In genomic region chr4:132590642-132591041, GRCm38 (mm10) we compare ENCODE assay signal across 26 mouse cellular contexts. TPM values are rescaled to one million over a fixed set of nuclear protein-coding genes. Genes with fewer than 3 reads are reported as not detected.
DNase-seq lines count a peak whose midpoint lies in the region; ATAC-seq and TF ChIP-seq lines count a peak whose summit lies in the region.
"Had no signal": no experiment of that assay in that cellular context is flagged by ENCODE, and none has a peak within 500 bp of the region (broad histone marks: within the 10 kb centered on the region; RNA-seq: fewer than 3 reads in every experiment).

No protein-coding gene starts in this region.

- no peak for DNase-seq in liver
- peak; percentile 30 for DNase-seq in liver, postnatal 0 days
- no peak for DNase-seq in urinary bladder, postnatal 36 days (ENCODE audit: low spot score in 2 of 2)
- no peak for DNase-seq in left cerebral cortex, postnatal 36 days (ENCODE audit: low spot score in 2 of 2)
- DNase-seq: adrenal gland, adult 2 months; adrenal gland, postnatal 14 days; cerebellum, adult 18-20 months; cerebellum, adult 9-10 months; cerebellum, postnatal 14 days; gastrocnemius, postnatal 10 days; gastrocnemius, postnatal 36 days; heart, adult 11 months; heart, postnatal 10 days; heart, postnatal 36 days had no signal

- no peak for TF ChIP-seq EP300 in liver, postnatal 0 days (IDR thresholded peaks at IDR 0.05; ENCODE audit: low read depth)

- H3K27me3 ChIP-seq in liver, embryonic 16.5 days (ENCODE audit: control insufficient read depth, insufficient read depth, low read depth, low read length), result no peaks in the 10 kb centered on the region
- H3K27me3 ChIP-seq in liver, postnatal 0 days (ENCODE audit: insufficient read depth, low read length), result no peaks in the 10 kb centered on the region
- H3K27me3 ChIP-seq: forebrain, embryonic 13.5 days; heart, embryonic 12.5 days; heart, embryonic 15.5 days; hindbrain, embryonic 13.5 days had no signal

- no peaks in the 10 kb centered on the region for H3K9me3 ChIP-seq in liver, embryonic 16.5 days (replicated peaks; ENCODE audit: control insufficient read depth, low read length)
- no peaks in the 10 kb centered on the region for H3K9me3 ChIP-seq in liver, postnatal 0 days (ENCODE audit: low read length)
- H3K9me3 ChIP-seq: forebrain, embryonic 10.5 days; forebrain, embryonic 13.5 days; heart, embryonic 12.5 days; heart, embryonic 15.5 days; hindbrain, embryonic 10.5 days; hindbrain, embryonic 13.5 days had no signal

- intact Hi-C loops in left cerebral cortex, postnatal 36 days (cut with DNase I), result no loop called here

- no peak overlapping the region for H3K4me2 ChIP-seq in liver, embryonic 16.5 days (ENCODE audit: low read depth, low read length)
- H3K4me2 ChIP-seq in liver, postnatal 0 days (ENCODE audit: low read depth, low read length), result 0 out of 2 replicates have a peak overlapping the region, but pooled peaks have one; percentile 7
- H3K4me2 ChIP-seq: forebrain, embryonic 13.5 days; heart, embryonic 12.5 days; heart, embryonic 15.5 days; hindbrain, embryonic 13.5 days had no signal

- WGBS in liver, embryonic 16.5 days (ENCODE audit: insufficient replicate concordance), result 55% methylated on average over 10 of the region's 10 CpGs
- 50% methylated on average over 10 of the region's 10 CpGs for WGBS in liver, postnatal 0 days (ENCODE audit: insufficient replicate concordance)

- no peak for TF ChIP-seq CTCF in bone marrow macrophage, adult 2 months (IDR thresholded peaks at IDR 0.05; ENCODE audit: low read depth, low read length)
- no peak for TF ChIP-seq CTCF in liver, postnatal 0 days (IDR thresholded peaks at IDR 0.05; ENCODE audit: low read depth)

- H3K4me1 ChIP-seq in liver, embryonic 16.5 days (ENCODE audit: control insufficient read depth, low read depth, low read length), result peaks cover 3% of the 10 kb centered on the region; the same call in 1 of the 2 replicates
- H3K4me1 ChIP-seq in bone marrow macrophage, adult 2 months (ENCODE audit: control insufficient read depth, insufficient read depth, low read length), result peaks cover 70% of the 10 kb centered on the region
- peaks cover 33% of the 10 kb centered on the region for H3K4me1 ChIP-seq in liver, postnatal 0 days (ENCODE audit: insufficient read depth)
- H3K4me1 ChIP-seq: forebrain, embryonic 13.5 days; hindbrain, embryonic 13.5 days had no signal

- no peaks in the 10 kb centered on the region for H3K36me3 ChIP-seq in liver, embryonic 16.5 days (ENCODE audit: control insufficient read depth, insufficient read depth)
- H3K36me3 ChIP-seq in liver, postnatal 0 days (replicated peaks; ENCODE audit: insufficient read depth, low read length), result no peaks in the 10 kb centered on the region
- H3K36me3 ChIP-seq: forebrain, embryonic 10.5 days; heart, embryonic 12.5 days; heart, embryonic 15.5 days; hindbrain, embryonic 10.5 days; hindbrain, embryonic 13.5 days had no signal

- H3K9ac ChIP-seq in liver, embryonic 16.5 days (ENCODE audit: low read depth, low read length), result no peak overlapping the region
- no peak overlapping the region; the same call in 1 of the 2 replicates for H3K9ac ChIP-seq in liver, postnatal 0 days (replicated peaks)
- H3K9ac ChIP-seq: forebrain, embryonic 13.5 days; heart, embryonic 12.5 days; heart, embryonic 15.5 days; hindbrain, embryonic 13.5 days had no signal

- no peak for TF ChIP-seq POLR2A in bone marrow macrophage, adult 2 months (IDR thresholded peaks at IDR 0.05; ENCODE audit: borderline replicate concordance, low read depth, low read length)

- ATAC-seq in liver, embryonic 16.5 days (ENCODE audit: low read depth), result peak; percentile 62; the same call in 1 of the 2 replicates
- ATAC-seq in liver, postnatal 0 days, result peak; percentile 86
- ATAC-seq: CD4-positive, CD25-positive, alpha-beta regulatory T cell, adult 4 months; forebrain, embryonic 13.5 days; forebrain, embryonic 16.5 days; hindbrain, embryonic 16.5 days had no signal

- H3K27ac ChIP-seq in liver, embryonic 16.5 days (ENCODE audit: low read length), result no peak overlapping the region; the same call in 1 of the 2 replicates
- H3K27ac ChIP-seq in bone marrow macrophage, adult 2 months (ENCODE audit: insufficient read depth, low read depth, low read length), result peak overlapping the region; percentile 99
- peak overlapping the region; percentile 79 for H3K27ac ChIP-seq in liver, postnatal 0 days (ENCODE audit: low read depth)
- H3K27ac ChIP-seq: forebrain, embryonic 10.5 days; forebrain, embryonic 13.5 days; heart, embryonic 15.5 days; hindbrain, embryonic 10.5 days; hindbrain, embryonic 13.5 days had no signal

- no peak overlapping the region for H3K4me3 ChIP-seq in liver, embryonic 16.5 days (ENCODE audit: low read depth, low read length)
- no peak overlapping the region for H3K4me3 ChIP-seq in bone marrow macrophage, adult 2 months (ENCODE audit: insufficient read depth, low read length)
- H3K4me3 ChIP-seq in liver, postnatal 0 days (ENCODE audit: low read depth, low read length), result no peak overlapping the region
- H3K4me3 ChIP-seq: forebrain, embryonic 10.5 days; forebrain, embryonic 13.5 days; heart, embryonic 12.5 days; heart, embryonic 15.5 days; hindbrain, embryonic 10.5 days; hindbrain, embryonic 13.5 days had no signal

RNA-seq across cellular contexts. Expression of gene Ptafr, which starts 26.8 kb away (rescaled TPM):
- 0.91 and 1.2 TPM in 2 replicates for polyA plus RNA-seq in liver, embryonic 16.5 days (2015; fragmentation: Nextera tagmentation; extraction: Ambion mirVana)
- polyA plus RNA-seq in bone marrow macrophage, adult 2 months (2012; ENCODE audit: insufficient read depth, insufficient read length, missing spikeins), result 81.4 and 91.0 TPM in 2 replicates
- 1.0 and 1.3 TPM in 2 replicates for polyA plus RNA-seq in liver, postnatal 0 days (2015; fragmentation: Nextera tagmentation; extraction: Ambion mirVana)
- 1 to 10 TPM; 1.1 to 1.8 TPM for total RNA-seq in left cerebral cortex, postnatal 36 days (2021)
- total RNA-seq: MEL had no signal

RNA-seq across cellular contexts. Expression of gene Eya3, which starts 48.1 kb away (rescaled TPM):
- polyA plus RNA-seq in liver, embryonic 16.5 days (2015; fragmentation: Nextera tagmentation; extraction: Ambion mirVana), result 13.2 and 14.5 TPM in 2 replicates
- polyA plus RNA-seq in bone marrow macrophage, adult 2 months (2012; ENCODE audit: insufficient read depth, insufficient read length, missing spikeins), result 37.9 and 42.5 TPM in 2 replicates
- 6.0 and 6.3 TPM in 2 replicates for polyA plus RNA-seq in liver, postnatal 0 days (2015; fragmentation: Nextera tagmentation; extraction: Ambion mirVana)
- 10 to 100 TPM; 27.4 to 30.4 TPM for total RNA-seq in left cerebral cortex, postnatal 36 days (2021)

RNA-seq across cellular contexts. Expression of gene Dnajc8, which starts 55.3 kb away (rescaled TPM):
- 77.7 and 83.4 TPM in 2 replicates for polyA plus RNA-seq in liver, embryonic 16.5 days (2015; fragmentation: Nextera tagmentation; extraction: Ambion mirVana)
- 140 and 155 TPM in 2 replicates for polyA plus RNA-seq in bone marrow macrophage, adult 2 months (2012; ENCODE audit: insufficient read depth, insufficient read length, missing spikeins)
- polyA plus RNA-seq in liver, postnatal 0 days (2015; fragmentation: Nextera tagmentation; extraction: Ambion mirVana), result 70.7 and 71.5 TPM in 2 replicates
- 100 to 1,000 TPM in 1 of 2 experiments, 10 to 100 TPM in 1; 88.6 to 101 TPM for total RNA-seq in left cerebral cortex, postnatal 36 days (2021)

RNA-seq across cellular contexts. Expression of gene Atpif1, which starts 57.2 kb away (rescaled TPM):
- 1,068 and 1,164 TPM in 2 replicates for polyA plus RNA-seq in liver, embryonic 16.5 days (2015; fragmentation: Nextera tagmentation; extraction: Ambion mirVana)
- polyA plus RNA-seq in bone marrow macrophage, adult 2 months (2012; ENCODE audit: insufficient read depth, insufficient read length, missing spikeins), result 539 and 589 TPM in 2 replicates
- 935 and 945 TPM in 2 replicates for polyA plus RNA-seq in liver, postnatal 0 days (2015; fragmentation: Nextera tagmentation; extraction: Ambion mirVana)
- 100 to 1,000 TPM; 457 to 501 TPM for total RNA-seq in left cerebral cortex, postnatal 36 days (2021)

Comparison
In these comparisons a context has a peak if more than half of its experiments do, and no peak if none do; other contexts are left out.
1. RNA of gene Ptafr, which starts 26.8 kb away (polyA plus RNA-seq): 81.4 to 91.0 TPM in bone marrow macrophage, adult 2 months; 0.91 to 1.2 TPM in liver, embryonic 16.5 days and 1.0 to 1.3 TPM in liver, postnatal 0 days; every median in the first group is over 10 times any median in the second.